Mouse (Mus musculus) ES-Bruce4 (cell line): Measurements from ENCODE around the gene Acss2.

ENCODE experiments used
- CTCF ChIP-seq: IDR thresholded peaks from one replicate; pipeline ENCODE4 v1.8.1; 2011; ENCODE audit warnings: low read depth, low read length
- POLR2A ChIP-seq: IDR thresholded peaks from one replicate; pipeline ENCODE4 v1.8.1; 2011; ENCODE audit warnings: low read length; ENCODE audit not compliant: insufficient read depth

DNA sequence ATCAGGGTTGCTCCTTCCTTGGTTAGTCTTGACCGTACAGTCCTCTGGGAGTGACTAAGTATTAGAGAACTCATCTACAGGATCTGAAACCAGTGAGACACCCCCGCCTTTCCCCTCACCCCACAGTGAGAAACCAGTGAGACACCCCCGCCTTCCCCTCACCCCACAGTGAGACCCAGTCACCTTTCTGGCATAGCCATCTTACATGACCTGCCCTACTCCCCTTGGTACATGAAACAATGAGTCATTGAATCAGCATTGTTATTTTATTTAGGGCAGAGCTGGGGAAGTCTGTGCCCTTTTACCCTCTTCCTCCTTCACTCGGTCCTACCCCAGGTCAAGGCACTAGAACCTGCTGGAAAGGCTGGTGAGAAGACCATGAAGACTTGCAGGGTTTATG is 45.2 kb downstream of the Acss2 start:
- TF ChIP-seq CTCF (no peak), POLR2A (no peak)
